Mouse (Mus musculus) heart, adult 18-20 months (tissue): ENCODE data around the gene Emilin2. TPM values are rescaled to one million over a fixed set of nuclear protein-coding genes. Genes with fewer than 3 reads are reported as not detected.
"Not testable (repeated sequence)": the region's sequence is repeated elsewhere in the genome, so short reads cannot be mapped to it uniquely, and the experiment has no call there.

Source experiments
- DNase-seq, 2 experiments: peaks; one replicate each; pipeline ENCODE4 v3.0.0; 2021 to 2022; ENCODE audit warnings: mixed read lengths in 1 of 2
- long read RNA-seq, 2 experiments: library from polyadenylated mRNA; stranded (forward); transcript quantifications; one replicate each; pipeline ENCODE4 v2.0.0; 2021
- total RNA-seq, 2 experiments: library from RNA; stranded (reverse); gene quantifications; 2 replicates each; pipeline ENCODE4 v1.2.3; 2021

The Emilin2 gene
- total RNA-seq, result 10 to 100 TPM; 37.9 to 40.1 TPM
- long read RNA-seq, experiment 1, transcript Emilin2-205 (5 exons, 758 nt), result minor isoform, 5 of 23 reads
- long read RNA-seq, experiment 1, transcript Emilin2-203 (8 exons, 3,939 nt), result major isoform, 11 of 23 reads
- long read RNA-seq, experiment 1, partial matches to known transcripts, result 1 of 23 reads
- long read RNA-seq, experiment 1, other reads (novel, unspliced or antisense), result 4 of 23 reads
- long read RNA-seq, experiment 2, transcript Emilin2-203 (8 exons, 3,939 nt), result major isoform, 8 of 21 reads
- long read RNA-seq, experiment 2, partial matches to known transcripts, result 4 of 21 reads
- long read RNA-seq, experiment 2, other reads (novel, unspliced or antisense), result 7 of 21 reads

DNA sequence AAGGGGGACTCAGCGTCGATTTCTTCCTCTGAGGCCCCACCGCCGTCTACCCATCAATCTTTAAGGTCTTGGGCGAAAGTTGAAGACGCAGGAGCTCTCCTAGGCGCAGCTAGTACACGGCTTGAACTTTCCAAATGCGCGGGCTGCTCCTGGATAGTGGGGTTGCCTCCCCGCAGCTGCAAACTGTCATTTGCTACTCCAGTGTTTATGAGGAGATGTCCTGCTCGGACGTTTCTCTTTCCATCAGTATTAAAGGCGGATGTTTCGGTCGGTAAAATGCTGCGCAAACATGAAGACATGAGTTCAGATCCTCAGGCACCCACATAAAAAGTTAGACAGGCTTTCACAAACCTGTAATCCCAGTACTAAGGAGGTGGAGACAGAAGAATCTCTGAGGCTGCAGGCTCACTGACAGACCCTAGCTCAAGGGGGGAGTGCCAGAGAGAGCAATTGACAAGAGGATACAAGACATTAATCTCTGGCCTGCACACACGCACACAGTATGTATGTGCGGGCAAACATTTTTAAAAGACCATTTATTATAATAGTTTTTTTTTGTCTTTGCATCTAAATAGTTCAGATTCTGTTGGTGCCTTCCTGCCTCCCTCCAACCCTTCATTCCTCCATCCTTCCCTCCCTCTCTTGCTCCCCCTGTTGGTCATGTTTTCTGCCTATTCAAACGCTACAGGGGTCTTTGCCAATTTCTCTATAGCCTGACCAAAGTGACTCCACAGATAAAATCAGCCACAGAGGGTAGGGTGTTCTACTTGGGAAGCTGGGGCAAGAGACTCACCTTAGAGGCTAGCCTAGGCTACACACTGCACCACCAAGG is at the start of gene Emilin2:
Gene Emilin2, minus strand, starts transcription at position 639 of the 832 bp plus-strand sequence.
- peak; percentile 49 to 78 for DNase-seq

- DNase-seq, result no peak
Measured at GRCm38 (mm10) chr17:71355526-71355925, 43.7 kb upstream of the Emilin2 start.

GRCm38 (mm10) chr17:71354205-71354604 is 42.4 kb upstream of the Emilin2 start:
- DNase-seq, result no peak

GRCm38 (mm10) chr17:71348188-71348587 is 36.4 kb upstream of the Emilin2 start:
- peak in 1 of 2 experiments; percentile 21 for DNase-seq

DNA sequence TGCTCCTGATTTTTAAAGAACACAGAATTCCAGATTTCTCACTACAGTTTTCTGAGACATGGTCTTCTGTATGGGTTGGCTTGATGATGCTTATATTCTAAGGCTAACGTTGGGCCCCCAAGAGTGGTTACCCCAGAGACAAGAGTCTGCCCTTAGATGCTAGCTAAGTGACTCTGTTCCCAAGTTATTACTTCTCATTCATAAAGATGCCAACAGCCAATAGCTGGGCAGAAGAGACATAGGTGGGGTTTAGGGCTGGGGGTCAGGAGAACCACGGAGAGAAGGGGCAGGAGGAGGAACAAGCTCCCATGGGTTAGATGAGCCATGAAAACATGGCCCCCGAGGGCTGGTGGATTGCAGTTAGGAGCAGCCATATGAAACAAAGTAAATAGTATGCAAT is 30.2 kb upstream of the Emilin2 start:
- no peak for DNase-seq

DNA sequence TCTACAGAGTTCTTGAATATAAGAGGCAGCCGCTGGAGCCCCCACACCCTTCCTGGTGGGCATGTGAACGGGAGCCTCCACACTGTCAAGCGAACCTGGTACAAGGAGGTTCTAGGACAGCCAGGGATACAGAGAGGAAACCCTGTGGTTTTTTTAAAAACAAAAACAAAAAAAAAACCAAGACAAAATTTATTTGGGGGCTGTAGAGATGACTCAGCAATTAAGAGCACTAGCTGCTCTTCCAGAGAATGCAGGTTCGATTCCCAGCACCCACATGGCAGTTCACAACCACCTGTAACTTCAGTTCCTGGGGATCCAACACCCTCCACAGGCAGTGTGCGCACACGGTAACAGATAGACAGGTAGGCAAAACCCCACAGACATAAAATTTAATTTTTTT is 26.8 kb upstream of the Emilin2 start:
- no peak for DNase-seq

GRCm38 (mm10) chr17:71337546-71337945 is 25.8 kb upstream of the Emilin2 start:
- no peak for DNase-seq

- DNase-seq, result peak; percentile 42 to 50
Measured at GRCm38 (mm10) chr17:71336421-71336820, 24.6 kb upstream of the Emilin2 start.

GRCm38 (mm10) chr17:71332298-71332697 is 20.5 kb upstream of the Emilin2 start:
- no peak for DNase-seq

GRCm38 (mm10) chr17:71320731-71321130 is 9.0 kb upstream of the Emilin2 start:
- not testable (repeated sequence) for DNase-seq

- no peak for DNase-seq
Measured at GRCm38 (mm10) chr17:71319361-71319760, 7.6 kb upstream of the Emilin2 start.

DNA sequence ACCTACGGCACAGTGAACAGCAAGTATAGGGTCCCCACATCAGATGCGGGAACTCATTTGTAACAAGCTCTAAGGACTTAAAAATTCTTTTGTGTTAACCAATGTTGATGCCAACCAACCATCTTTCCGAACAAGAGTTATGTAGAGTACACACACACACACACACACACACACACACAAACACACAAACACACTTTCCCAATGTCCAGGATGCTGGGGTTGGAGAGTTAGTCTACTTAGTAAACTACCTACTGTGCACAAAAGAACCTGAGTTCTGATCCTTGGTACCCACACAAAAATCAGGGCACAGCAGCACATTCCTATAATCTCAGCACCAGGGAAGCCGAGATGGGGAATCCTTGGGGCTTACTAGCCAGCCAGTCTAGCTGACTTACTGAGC is 5.8 kb upstream of the Emilin2 start:
- no peak for DNase-seq

DNA sequence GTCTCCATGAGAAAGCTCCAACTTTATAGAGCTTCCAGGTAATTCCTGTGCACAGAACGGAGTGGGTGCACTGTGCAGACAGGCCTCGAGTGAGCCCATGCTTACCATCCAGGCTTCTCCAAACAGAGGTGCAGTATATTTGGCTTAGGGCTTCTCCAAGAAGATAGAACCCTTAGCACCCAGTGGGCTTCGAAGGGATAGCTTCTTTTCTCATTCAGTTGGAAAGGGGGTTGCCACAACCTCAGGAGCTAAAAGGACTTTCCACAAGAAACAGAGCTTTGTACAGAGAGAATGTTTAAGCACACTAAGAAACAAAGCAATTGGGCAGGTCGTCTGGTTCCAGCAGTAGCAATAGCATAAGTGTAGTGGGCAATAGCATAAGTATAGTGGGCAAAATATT is 2.5 kb upstream of the Emilin2 start:
- DNase-seq, result no peak

DNA sequence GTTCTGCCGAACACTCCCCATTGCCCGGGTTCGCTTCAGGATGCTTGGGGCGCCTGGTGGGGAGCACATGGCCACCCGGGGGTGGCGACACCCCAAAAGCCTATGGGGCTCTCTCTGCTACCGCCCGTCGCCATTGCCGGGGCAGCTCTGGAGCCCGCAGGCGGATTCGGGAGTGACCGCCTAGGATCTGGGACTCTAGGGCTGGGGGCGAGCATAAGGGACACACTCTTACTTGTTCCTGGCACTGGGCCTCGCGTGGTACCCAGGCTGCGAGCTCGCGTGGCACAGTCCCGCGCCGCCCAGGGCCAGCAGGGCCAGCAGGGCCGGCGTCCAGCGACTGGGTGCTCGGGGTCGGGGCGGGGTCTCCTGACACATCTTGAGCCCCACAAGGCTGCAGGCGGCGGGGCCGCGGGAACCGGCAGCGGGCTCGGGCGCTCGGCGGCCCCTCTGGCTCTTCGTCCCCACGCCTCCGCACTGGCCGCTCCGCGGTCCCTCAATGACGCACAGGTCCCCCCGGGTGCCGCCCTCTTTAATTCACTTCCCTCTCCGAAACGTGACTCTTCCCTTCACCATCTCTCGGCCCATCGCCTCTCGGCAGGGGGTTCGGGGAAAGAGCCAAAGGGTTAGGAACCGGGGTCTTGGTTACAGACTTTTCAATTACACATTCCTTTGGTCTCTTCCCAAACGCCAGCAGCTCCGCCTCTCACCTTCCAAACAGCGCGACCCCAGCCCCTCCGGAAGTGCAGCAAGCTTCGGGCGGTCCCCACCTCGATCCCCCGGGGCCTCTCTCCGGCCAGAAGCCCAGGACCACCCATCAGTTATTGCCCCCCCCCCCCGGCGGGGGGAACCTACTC is 1.1 kb downstream of the Emilin2 start:
- DNase-seq, result peak; percentile 67 to 69

- DNase-seq, result peak in 1 of 2 experiments; percentile 64
Measured at GRCm38 (mm10) chr17:71309711-71310485, 1.9 kb downstream of the Emilin2 start.

GRCm38 (mm10) chr17:71309141-71309540 is 2.6 kb downstream of the Emilin2 start:
- no peak for DNase-seq

DNA sequence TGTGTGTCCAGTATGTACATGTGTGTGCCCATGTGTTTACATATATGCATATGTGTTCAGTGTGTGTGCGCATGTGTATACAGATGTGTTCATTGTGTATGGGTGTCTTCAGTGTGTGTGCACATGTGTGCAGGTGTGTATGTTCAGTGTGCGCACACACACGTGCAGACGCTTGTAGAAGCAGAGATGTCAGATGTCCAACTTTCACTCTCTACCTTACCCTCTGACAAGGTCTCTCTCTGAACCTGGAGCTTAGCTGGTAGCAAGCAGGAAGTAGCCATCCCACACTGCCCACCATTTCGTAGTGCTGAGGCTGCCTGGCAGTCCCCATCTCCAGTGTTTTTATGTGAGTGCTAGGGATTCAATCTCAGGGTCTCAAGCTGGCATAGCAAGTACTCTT is 3.5 kb downstream of the Emilin2 start:
- no peak for DNase-seq

GRCm38 (mm10) chr17:71307251-71307790 is 4.5 kb downstream of the Emilin2 start:
- DNase-seq, result peak; percentile 46 to 59

GRCm38 (mm10) chr17:71306716-71307115 is 5.1 kb downstream of the Emilin2 start:
- DNase-seq, result no peak

DNA sequence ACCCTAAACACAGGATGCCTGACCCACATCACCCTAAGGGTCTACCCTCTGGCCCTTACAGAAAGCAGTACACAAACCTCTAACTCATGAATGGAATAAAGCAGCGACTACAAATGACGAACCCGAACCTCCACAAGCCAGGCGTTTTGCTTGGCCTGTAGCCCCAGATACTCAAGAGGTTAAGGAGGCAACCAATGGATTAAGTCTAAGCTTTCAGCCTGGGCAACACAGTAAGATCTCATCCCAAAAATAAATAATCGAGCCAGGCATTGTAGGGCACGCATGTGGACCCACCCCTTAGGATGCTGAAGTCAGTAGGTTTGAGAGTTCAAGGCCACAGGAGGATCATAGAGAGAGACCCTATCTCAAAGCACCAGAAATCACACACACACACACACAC is 5.7 kb downstream of the Emilin2 start:
- no peak for DNase-seq

- DNase-seq, result peak in 1 of 2 experiments; percentile 39
Measured at GRCm38 (mm10) chr17:71303444-71303843, 8.3 kb downstream of the Emilin2 start.
